Mouse (Mus musculus) liver, adult 2 months (tissue): Measurements from ENCODE around the gene Asb7.

Experiments used
- CTCF ChIP-seq: fragments of 200-500 bp; IDR thresholded peaks from 2 replicates; pipeline ENCODE4 v1.5.1; 2011; ENCODE audit warnings: low read depth, low read length, control low read depth
- POLR2A ChIP-seq: fragments of 200-500 bp; IDR thresholded peaks from 2 replicates; pipeline ENCODE4 v1.6.1; 2011; ENCODE audit warnings: low read length, control low read depth; ENCODE audit not compliant: insufficient read depth; ENCODE audit errors: extremely low read depth

GRCm38 (mm10) chr7:66689620-66690360, 394 bp upstream of the Asb7 start, which contains the start of gene Lins1:
- TF ChIP-seq POLR2A = peak; percentile 44; the same call in 1 of the 2 replicates
- no peak for TF ChIP-seq CTCF
